Mouse (Mus musculus) olfactory bulb, adult 2 months (tissue): ENCODE data around the gene Ralgapa2.

Source experiments
- CTCF ChIP-seq: fragments of 200-500 bp; IDR thresholded peaks from 2 replicates; pipeline ENCODE4 v1.5.1; 2012; ENCODE audit warnings: low read depth, mild to moderate bottlenecking, low read length, moderate library complexity; ENCODE audit not compliant: insufficient read depth
- POLR2A ChIP-seq: fragments of 200-500 bp; IDR thresholded peaks from 2 replicates; pipeline ENCODE4 v1.6.1; 2012; ENCODE audit warnings: mild to moderate bottlenecking, low read depth, low read length, moderate library complexity; ENCODE audit not compliant: insufficient read depth

DNA sequence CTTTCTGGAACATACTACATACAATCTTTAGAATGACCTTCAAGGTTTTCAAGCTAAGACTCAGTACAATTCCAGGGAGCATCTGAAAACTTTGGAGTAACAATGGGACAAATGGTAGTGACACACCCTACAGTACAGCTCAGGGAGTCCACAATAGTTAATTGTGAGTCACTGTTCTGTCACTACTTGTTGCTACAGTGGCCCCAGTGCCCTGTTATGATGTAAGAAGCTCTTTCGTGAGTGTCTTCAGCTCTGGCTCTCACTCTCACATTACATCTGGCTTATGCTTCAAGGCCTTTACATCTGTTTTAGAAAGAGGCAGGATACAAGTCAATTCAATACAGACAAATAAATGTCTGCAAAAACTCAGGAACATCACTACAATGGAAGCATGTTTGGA, 223.8 kb downstream of the Ralgapa2 start:
- TF ChIP-seq CTCF (no peak), POLR2A (no peak)
